Mouse (Mus musculus) MEL (cell line): ENCODE results near the gene Serp2. TPM values are rescaled to one million over a fixed set of nuclear protein-coding genes. Genes with fewer than 3 reads are reported as not detected.
A peak's percentile ranks its signal among the peaks of the same experiment; 100 is the strongest.

Experiments
- DNase-seq: peaks from one replicate; pipeline ENCODE4 v3.0.0; 2011; ENCODE audit warnings: low read depth, low spot score
- H3K27ac ChIP-seq: 2 replicates; pipeline ENCODE4 v1.5.1; 2012; ENCODE audit warnings: low read depth, mild to moderate bottlenecking, control low read depth, low read length, moderate library complexity; ENCODE audit not compliant: control insufficient read depth
- H3K27me3 ChIP-seq, 2 experiments: fragments of 150-350 bp in 1 of 2; sonication (generic) in 1 of 2; 2 replicates each; pipeline ENCODE4 v1.6.1; 2012; ENCODE audit warnings: low read length in 2 of 2, mild to moderate bottlenecking in 2 of 2, improper control_type of control experiment in 1 of 2, moderate library complexity in 1 of 2; ENCODE audit not compliant: insufficient read depth in 2 of 2, control insufficient read depth in 1 of 2
- H3K36me3 ChIP-seq, 2 experiments: 2 replicates each; pipeline ENCODE4 v1.6.1; 2012 to 2014; ENCODE audit warnings: low read length in 2 of 2, improper control_type of control experiment in 1 of 2, inconsistent platforms in 1 of 2, mild to moderate bottlenecking in 1 of 2; ENCODE audit not compliant: insufficient read depth in 2 of 2, control insufficient read depth in 1 of 2
- H3K4me1 ChIP-seq, 2 experiments: fragments of 150-350 bp in 1 of 2; sonication (generic) in 1 of 2; 2 replicates each; pipeline ENCODE4 v1.6.1; 2012; ENCODE audit warnings: low read length in 2 of 2, improper control_type of control experiment in 1 of 2, mild to moderate bottlenecking in 1 of 2; ENCODE audit not compliant: insufficient read depth in 2 of 2, control insufficient read depth in 1 of 2
- H3K4me3 ChIP-seq, 2 experiments: fragments of 150-350 bp in 1 of 2; sonication (generic) in 1 of 2; 2 replicates each; pipeline ENCODE4 v1.5.1; 2012; ENCODE audit warnings: low read depth in 2 of 2, low read length in 2 of 2, mild to moderate bottlenecking in 2 of 2, moderate library complexity in 2 of 2, control low read depth in 1 of 2, improper control_type of control experiment in 1 of 2; ENCODE audit not compliant: control insufficient read depth in 1 of 2, insufficient read depth in 1 of 2
- H3K79me2 ChIP-seq: 2 replicates; pipeline ENCODE4 v1.6.1; 2012; ENCODE audit warnings: mild to moderate bottlenecking, low read length, moderate library complexity; ENCODE audit not compliant: control insufficient read depth, poor library complexity, insufficient read depth
- H3K9ac ChIP-seq: 2 replicates; pipeline ENCODE4 v1.6.1; 2012; ENCODE audit warnings: low read depth, mild to moderate bottlenecking, control low read depth, low read length, moderate library complexity; ENCODE audit not compliant: control insufficient read depth, poor library complexity, severe bottlenecking
- H3K9me3 ChIP-seq: fragments of 150-350 bp; sonication (generic); replicated peaks from 2 replicates; pipeline ENCODE4 v1.6.1; 2012; ENCODE audit warnings: mild to moderate bottlenecking, low read length, improper control_type of control experiment, moderate library complexity; ENCODE audit not compliant: insufficient read depth
- CHD1 ChIP-seq: IDR thresholded peaks from 2 replicates; pipeline ENCODE4 v1.6.1; 2012; ENCODE audit warnings: low read depth, mild to moderate bottlenecking, inconsistent platforms, low read length, improper control_type of control experiment
- CHD2 ChIP-seq: IDR thresholded peaks from 2 replicates; pipeline ENCODE4 v1.6.1; 2011; ENCODE audit warnings: low read length, improper control_type of control experiment
- CTCF ChIP-seq, 3 experiments: IDR thresholded peaks in 2 of 3; conservative IDR thresholded peaks in 1 of 3; 2 replicates each; pipeline ENCODE4 v1.5.1; 2011 to 2012; ENCODE audit warnings: low read length in 3 of 3, low read depth in 2 of 3, mild to moderate bottlenecking in 2 of 3, improper control_type of control experiment in 1 of 3, inconsistent platforms in 1 of 3, mixed read lengths in 1 of 3, moderate library complexity in 1 of 3; ENCODE audit not compliant: control insufficient read depth in 1 of 3, insufficient read depth in 1 of 3, poor library complexity in 1 of 3, severe bottlenecking in 1 of 3
- E2F4 ChIP-seq: IDR thresholded peaks from 2 replicates; pipeline ENCODE4 v1.6.1; 2011; ENCODE audit warnings: low read depth, low read length, improper control_type of control experiment, borderline replicate concordance
- GABPA ChIP-seq: IDR thresholded peaks from 2 replicates; pipeline ENCODE4 v1.6.1; 2012; ENCODE audit warnings: low read depth, mild to moderate bottlenecking, inconsistent platforms, low read length, improper control_type of control experiment, moderate library complexity
- KAT2A ChIP-seq: conservative IDR thresholded peaks from 2 replicates; pipeline ENCODE4 v1.6.1; 2012; ENCODE audit warnings: low read depth, low read length, improper control_type of control experiment, inconsistent platforms
- MAFK ChIP-seq: IDR thresholded peaks from 2 replicates; pipeline ENCODE4 v1.6.1; 2011; ENCODE audit warnings: low read depth, mild to moderate bottlenecking, low read length, improper control_type of control experiment, borderline replicate concordance
- MAX ChIP-seq: IDR thresholded peaks from 2 replicates; pipeline ENCODE4 v1.6.1; 2011; ENCODE audit warnings: low read length, improper control_type of control experiment
- MAZ ChIP-seq: IDR thresholded peaks from 2 replicates; pipeline ENCODE4 v1.6.1; 2012; ENCODE audit warnings: low read depth, mild to moderate bottlenecking, inconsistent platforms, low read length, improper control_type of control experiment
- MXI1 ChIP-seq: IDR thresholded peaks from 2 replicates; pipeline ENCODE4 v1.6.1; 2011; ENCODE audit warnings: mild to moderate bottlenecking, low read depth, low read length, improper control_type of control experiment
- MYB ChIP-seq: IDR thresholded peaks from 2 replicates; pipeline ENCODE4 v1.6.1; 2011; ENCODE audit warnings: mild to moderate bottlenecking, low read depth, low read length, improper control_type of control experiment
- MYC ChIP-seq: IDR thresholded peaks from 2 replicates; pipeline ENCODE4 v1.6.1; 2011; ENCODE audit warnings: low read depth, mild to moderate bottlenecking, low read length, improper control_type of control experiment, moderate library complexity
- NELFE ChIP-seq: IDR thresholded peaks from 2 replicates; pipeline ENCODE4 v1.6.1; 2011; ENCODE audit warnings: low read depth, low read length, improper control_type of control experiment
- NRF1 ChIP-seq: IDR thresholded peaks from 2 replicates; pipeline ENCODE4 v1.6.1; 2014; ENCODE audit warnings: low read depth, mild to moderate bottlenecking, inconsistent platforms, low read length, improper control_type of control experiment, moderate library complexity; ENCODE audit not compliant: poor library complexity, insufficient read depth, severe bottlenecking
- POLR2A ChIP-seq, 2 experiments: IDR thresholded peaks; 2 replicates each; pipeline ENCODE4 v1.6.1; 2011 to 2012; ENCODE audit warnings: low read length in 2 of 2, mild to moderate bottlenecking in 2 of 2, control low read depth in 1 of 2, improper control_type of control experiment in 1 of 2, low read depth in 1 of 2, moderate library complexity in 1 of 2; ENCODE audit not compliant: control insufficient read depth in 1 of 2, insufficient read depth in 1 of 2, poor library complexity in 1 of 2
- POLR2AphosphoS2 ChIP-seq: IDR thresholded peaks from 2 replicates; pipeline ENCODE4 v1.6.1; 2011; ENCODE audit warnings: low read length, improper control_type of control experiment
- POLR2AphosphoS5 ChIP-seq: IDR thresholded peaks from 2 replicates; pipeline ENCODE4 v1.6.1; 2012; ENCODE audit warnings: low read depth, borderline replicate concordance, mild to moderate bottlenecking, inconsistent platforms, low read length, moderate library complexity, mixed read lengths
- TAL1 ChIP-seq: IDR thresholded peaks from 2 replicates; pipeline ENCODE4 v1.6.1; 2012; ENCODE audit warnings: mild to moderate bottlenecking, inconsistent platforms, low read length, moderate library complexity, mixed read lengths
- TBP ChIP-seq: IDR thresholded peaks from 2 replicates; pipeline ENCODE4 v1.8.0; 2011; ENCODE audit warnings: low read depth, low read length, improper control_type of control experiment
- ZC3H11A ChIP-seq: IDR thresholded peaks from 2 replicates; pipeline ENCODE4 v1.6.1; 2012; ENCODE audit warnings: low read depth, mild to moderate bottlenecking, inconsistent platforms, low read length, improper control_type of control experiment
- ZMIZ1 ChIP-seq: IDR thresholded peaks from 2 replicates; pipeline ENCODE4 v1.6.1; 2012; ENCODE audit warnings: low read depth, mild to moderate bottlenecking, inconsistent platforms, low read length, improper control_type of control experiment, moderate library complexity
- ZNF384 ChIP-seq: IDR thresholded peaks from 2 replicates; pipeline ENCODE4 v1.6.1; 2012; ENCODE audit warnings: low read depth, mild to moderate bottlenecking, inconsistent platforms, low read length, improper control_type of control experiment
- polyA plus RNA-seq, 2 experiments: library from polyadenylated mRNA; stranded (reverse) in 1 of 2; unstranded in 1 of 2; fragments of >175 nt in 1 of 2; fragments of >200 nt in 1 of 2; gene quantifications; 2 replicates each; pipeline versions ENCODE4 v1.2.1 to v1.2.4; 2012; ENCODE audit warnings: low replicate concordance in 2 of 2, low read depth in 1 of 2; ENCODE audit not compliant: insufficient read length in 2 of 2, insufficient read depth in 1 of 2, missing spikeins in 1 of 2
- total RNA-seq: library from RNA; depleted of rRNA; stranded (reverse); fragments of 300-350 nt; gene quantifications from 2 replicates; pipeline ENCODE4 v1.2.3, GENCODE M21; 2012; rRNA removed

Serp2 gene
- total RNA-seq (0.26 and 0.42 TPM in 2 replicates), polyA plus RNA-seq (under 1 TPM in 1 of 2 experiments, not detected in 1; 0.56 TPM)

- Histone ChIP-seq H3K9me3 (no peaks in the 10 kb centered on the region), H3K79me2 (no peaks in the 10 kb centered on the region), H3K4me3 (peak within 1 kb of the TSS; percentile 23 to 45; a peak in 3 of 4 replicates), H3K27ac (no peak within 1 kb of the TSS), H3K9ac (no peak within 1 kb of the TSS), H3K4me1 (peaks cover 0 to 8% of the 10 kb centered on the region in 2 experiments; a peak in 2 of 4 replicates), H3K27me3 (peaks cover 16 to 18% of the 10 kb centered on the region in 2 experiments), H3K36me3 (no peaks in the 10 kb centered on the region)
- DNase-seq, result peak; percentile 12
- no peak for TF ChIP-seq NRF1
- TF ChIP-seq KAT2A, result no peak
- TF ChIP-seq MYC, result no peak
- no peak for TF ChIP-seq GABPA
- TF ChIP-seq E2F4, result no peak
- no peak for TF ChIP-seq TAL1
- no peak for TF ChIP-seq MXI1
- TF ChIP-seq TBP, result no peak
- no peak for TF ChIP-seq CHD2
- TF ChIP-seq MAFK, result no peak
- TF ChIP-seq POLR2AphosphoS2, result no peak
- no peak for TF ChIP-seq POLR2A (IDR thresholded peaks at IDR 0.05; ENCODE audit: control insufficient read depth in 1 of 2, insufficient read depth in 1 of 2, low read depth in 1 of 2, low read length in 2 of 2, poor library complexity in 1 of 2)
- TF ChIP-seq MYB, result no peak
- TF ChIP-seq POLR2AphosphoS5, result no peak
- no peak for TF ChIP-seq ZC3H11A
- no peak for TF ChIP-seq CTCF (IDR thresholded peaks at IDR 0.05 in 2 of 3, conservative IDR thresholded peaks at IDR 0.05 in 1 of 3; ENCODE audit: control insufficient read depth in 1 of 3, insufficient read depth in 1 of 3, low read depth in 2 of 3, low read length in 3 of 3, poor library complexity in 1 of 3, severe bottlenecking in 1 of 3)
Observed at GRCm38 (mm10) chr14:76556852-76557208, at the start of gene Serp2. TSS of gene Serp2 (minus strand) at chr14:76556889.

GRCm38 (mm10) chr14:76605931-76606534 is 49.3 kb upstream of the Serp2 start:
- Histone ChIP-seq H3K27me3 (no peaks in the 10 kb centered on the region), H3K4me1 (peaks cover 0 to 7% of the 10 kb centered on the region in 2 experiments; a peak in 3 of 4 replicates), H3K79me2 (no peaks in the 10 kb centered on the region), H3K9ac (no peak overlapping the region), H3K27ac (no peak overlapping the region), H3K36me3 (no peaks in the 10 kb centered on the region), H3K9me3 (no peaks in the 10 kb centered on the region), H3K4me3 (no peak overlapping the region)
- no peak for DNase-seq
- TF ChIP-seq CHD1, result no peak
- TF ChIP-seq MYC, result no peak
- no peak for TF ChIP-seq MAZ
- TF ChIP-seq ZMIZ1, result no peak
- no peak for TF ChIP-seq NELFE
- TF ChIP-seq E2F4, result no peak
- no peak for TF ChIP-seq TBP
- no peak for TF ChIP-seq ZNF384
- TF ChIP-seq MAX, result no peak
